Comparison of ENCODE assay signal across 7 mouse cellular contexts in the genomic region with DNA sequence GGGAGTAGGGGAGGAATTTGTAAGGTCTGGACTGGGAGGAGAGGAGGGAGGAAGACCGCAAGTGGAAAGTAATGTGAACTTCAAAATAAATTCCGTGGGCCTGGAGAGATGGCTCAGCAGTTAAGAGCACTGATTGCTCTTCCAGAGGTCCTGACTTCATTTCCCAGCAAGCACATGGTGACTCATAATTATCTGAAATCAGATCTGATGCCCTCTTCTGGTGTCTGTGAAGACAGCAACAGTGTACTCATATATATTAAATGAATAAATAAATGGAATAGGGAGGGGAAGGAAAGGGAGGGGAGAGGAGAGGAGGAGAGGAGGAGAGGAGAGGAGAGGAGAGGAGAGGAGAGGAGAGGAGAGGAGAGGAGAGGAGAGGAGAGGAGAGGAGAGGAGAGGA.
DNase-seq lines count a peak whose midpoint lies in the region; ATAC-seq and TF ChIP-seq lines count a peak whose summit lies in the region.
"Not testable (repeated sequence)": the region's sequence is repeated elsewhere in the genome, so short reads cannot be mapped to it uniquely, and the experiment has no call there.

No protein-coding gene starts in this region.

- not testable (repeated sequence) for TF ChIP-seq EP300 in lung, postnatal 0 days (IDR thresholded peaks at IDR 0.05)

- not testable (repeated sequence) for H3K4me3 ChIP-seq in intestine, postnatal 0 days (ENCODE audit: low read depth, low read length); lung, postnatal 0 days (ENCODE audit: low read depth, low read length); midbrain, embryonic 14.5 days (replicated peaks; ENCODE audit: low read depth, low read length)

- not testable (repeated sequence) for H3K27ac ChIP-seq in intestine, postnatal 0 days (ENCODE audit: low read depth, low read length); lung, postnatal 0 days (ENCODE audit: low read length); midbrain, embryonic 14.5 days (replicated peaks; ENCODE audit: low read depth, low read length)

- peak; percentile 28 for TF ChIP-seq CTCF in intestine, postnatal 0 days (IDR thresholded peaks at IDR 0.05; ENCODE audit: low read depth)
- TF ChIP-seq CTCF in lung, postnatal 0 days (IDR thresholded peaks at IDR 0.05), result peak; percentile 29

- 64% methylated on average over 2 of the region's 2 CpGs for WGBS in intestine, postnatal 0 days
- 63% methylated on average over 2 of the region's 2 CpGs for WGBS in lung, postnatal 0 days
- WGBS in midbrain, embryonic 14.5 days, result 79% methylated on average over 2 of the region's 2 CpGs

- not testable (repeated sequence) for H3K9me3 ChIP-seq in intestine, postnatal 0 days (ENCODE audit: control insufficient read depth); lung, postnatal 0 days (ENCODE audit: low read length); midbrain, embryonic 14.5 days (ENCODE audit: control insufficient read depth, low read length)

- not testable (repeated sequence) for H3K36me3 ChIP-seq in intestine, postnatal 0 days (ENCODE audit: control insufficient read depth, insufficient read depth); lung, postnatal 0 days (ENCODE audit: insufficient read depth, low read length); midbrain, embryonic 14.5 days (ENCODE audit: control insufficient read depth, insufficient read depth, low read length)

- not testable (repeated sequence) for ATAC-seq in intestine, postnatal 0 days; lung, postnatal 0 days; midbrain, embryonic 14.5 days (ENCODE audit: low FRiP score, low TSS enrichment)

- H3K4me1 ChIP-seq in intestine, postnatal 0 days (replicated peaks; ENCODE audit: control insufficient read depth, insufficient read depth, low read length); lung, postnatal 0 days (ENCODE audit: insufficient read depth, low read depth, low read length); midbrain, embryonic 14.5 days (ENCODE audit: control insufficient read depth, insufficient read depth, low read length): not testable (repeated sequence)

- H3K9ac ChIP-seq in intestine, postnatal 0 days (ENCODE audit: low read depth, low read length); lung, postnatal 0 days (replicated peaks; ENCODE audit: low read depth); midbrain, embryonic 14.5 days (replicated peaks; ENCODE audit: low read length): not testable (repeated sequence)

- peak; percentile 78 for DNase-seq in 3T3-L1 (ENCODE audit: low read depth, low spot score)
- DNase-seq in adipocyte (ENCODE audit: low spot score), result peak; percentile 48
- peak; percentile 13 for DNase-seq in embryo, embryonic 10 days (ENCODE audit: low spot score)
- DNase-seq in gastrocnemius, adult 18-20 months (ENCODE audit: low spot score), result peak; percentile 8
- DNase-seq in lung, postnatal 0 days (ENCODE audit: low spot score), result peak; percentile 18
- DNase-seq in midbrain, embryonic 14.5 days, result peak; percentile 29

- H3K4me2 ChIP-seq in intestine, postnatal 0 days (replicated peaks; ENCODE audit: low read depth); lung, postnatal 0 days (replicated peaks; ENCODE audit: low read depth, low read length); midbrain, embryonic 14.5 days (ENCODE audit: low read length): not testable (repeated sequence)

- not testable (repeated sequence) for H3K27me3 ChIP-seq in intestine, postnatal 0 days (replicated peaks; ENCODE audit: control insufficient read depth, insufficient read depth, low read length); lung, postnatal 0 days (replicated peaks; ENCODE audit: insufficient read depth, low read length); midbrain, embryonic 14.5 days (ENCODE audit: control insufficient read depth, insufficient read depth, low read length)

Comparison
In these comparisons a context has a peak if more than half of its experiments do, and no peak if none do; other contexts are left out.
1. DNase-seq: peak in every context shown above with its lines; median percentile 78 in 3T3-L1; 48 in adipocyte; 29 in midbrain, embryonic 14.5 days; 18 in lung, postnatal 0 days; 13 in embryo, embryonic 10 days; 8 in gastrocnemius, adult 18-20 months.